Mouse (Mus musculus) gastrocnemius, adult 2 months (tissue): ENCODE results near the gene Atp5g1. TPM values are rescaled to one million over a fixed set of nuclear protein-coding genes. Genes with fewer than 3 reads are reported as not detected.
"Not testable (repeated sequence)": the region's sequence is repeated elsewhere in the genome, so short reads cannot be mapped to it uniquely, and the experiment has no call there.

Experiments used
- DNase-seq: peaks from one replicate; pipeline ENCODE4 v3.0.0; 2022
- H3K27ac ChIP-seq: fragments of 200-600 bp; 2 replicates; pipeline ENCODE4 v1.8.1; 2022; ENCODE audit warnings: mild to moderate bottlenecking
- H3K4me3 ChIP-seq: fragments of 200-600 bp; 2 replicates; pipeline ENCODE4 v1.8.1; 2022; ENCODE audit warnings: mild to moderate bottlenecking, moderate library complexity
- CTCF ChIP-seq: fragments of 200-600 bp; IDR thresholded peaks from 2 replicates; pipeline ENCODE4 v1.8.1; 2022; ENCODE audit warnings: antibody characterized with exemption, mild to moderate bottlenecking, moderate library complexity
- intact Hi-C: fragments of 180-260 bp; cut with DNase I; formaldehyde crosslinking; loops from one replicate; pipeline ENCODE4 v1.15.1; 2025
- long read RNA-seq, 2 experiments: library from polyadenylated mRNA; stranded (forward); transcript quantifications; one replicate each; pipeline ENCODE4 v2.0.0; 2021
- total RNA-seq, 2 experiments: library from RNA; stranded (reverse); gene quantifications; 2 replicates each; pipeline ENCODE4 v1.2.3; 2021

Atp5g1 gene
- total RNA-seq = 1,000 to 10,000 TPM; 1,178 to 1,786 TPM
- long read RNA-seq, experiment 1, full-length matches to known transcripts = 1,503 of 1,549 reads
- long read RNA-seq, experiment 1, partial matches to known transcripts = 34 of 1,549 reads
- long read RNA-seq, experiment 1, other reads (novel, unspliced or antisense) = 12 of 1,549 reads
- long read RNA-seq, experiment 2, full-length matches to known transcripts = 1,736 of 1,788 reads
- long read RNA-seq, experiment 2, partial matches to known transcripts = 35 of 1,788 reads
- long read RNA-seq, experiment 2, other reads (novel, unspliced or antisense) = 17 of 1,788 reads

- TF ChIP-seq CTCF = 0 out of 2 replicates have a peak, but pooled peaks have one; percentile 1
- Histone ChIP-seq H3K4me3 (peak within 1 kb of the TSS; percentile 95), H3K27ac (peak within 1 kb of the TSS; percentile 98)
- intact Hi-C loops = loop anchor here (10.0 kb wide), 1 partner anchor 411 kb away; the partner anchor contains the start of gene Phb
- peak; percentile 98 for DNase-seq
Measured at GRCm38 (mm10) chr11:96075509-96076220, at the start of gene Atp5g1. Gene Atp5g1, minus strand, starts transcription at chr11:96075670.

GRCm38 (mm10) chr11:96124052-96124914 is 48.8 kb upstream of the Atp5g1 start:
- Histone ChIP-seq H3K27ac (no peak overlapping the region), H3K4me3 (peak overlapping the region; percentile 65)
- intact Hi-C loops = no loop called here
- peak; percentile 29 for DNase-seq
- no peak for TF ChIP-seq CTCF

GRCm38 (mm10) chr11:96122806-96123205 is 47.3 kb upstream of the Atp5g1 start:
- intact Hi-C loops, H3K27ac ChIP-seq, H3K4me3 ChIP-seq, DNase-seq: not testable (repeated sequence)

- Histone ChIP-seq H3K27ac (no peak overlapping the region), H3K4me3 (no peak overlapping the region)
- no peak for TF ChIP-seq CTCF
- intact Hi-C loops = no loop called here
- DNase-seq = no peak
Measured at GRCm38 (mm10) chr11:96119401-96119800, 43.9 kb upstream of the Atp5g1 start.

GRCm38 (mm10) chr11:96116925-96117324 is 41.5 kb upstream of the Atp5g1 start:
- intact Hi-C loops, DNase-seq, H3K4me3 ChIP-seq, H3K27ac ChIP-seq: not testable (repeated sequence)

- TF ChIP-seq CTCF = no peak
- intact Hi-C loops = no loop called here
- no peak for DNase-seq
- Histone ChIP-seq H3K27ac (no peak overlapping the region), H3K4me3 (no peak overlapping the region)
Measured at GRCm38 (mm10) chr11:96116116-96116515, 40.6 kb upstream of the Atp5g1 start.

GRCm38 (mm10) chr11:96115416-96115815 is 39.9 kb upstream of the Atp5g1 start:
- no peak overlapping the region for H3K4me3 ChIP-seq
- intact Hi-C loops = no loop called here
- no peak for TF ChIP-seq CTCF
- no peak overlapping the region for H3K27ac ChIP-seq
- DNase-seq = no peak

GRCm38 (mm10) chr11:96114077-96114476 is 38.6 kb upstream of the Atp5g1 start:
- no peak overlapping the region for H3K4me3 ChIP-seq
- TF ChIP-seq CTCF = no peak
- H3K27ac ChIP-seq = no peak overlapping the region
- no peak for DNase-seq
- intact Hi-C loops = no loop called here

- no peak for DNase-seq
- intact Hi-C loops = no loop called here
- no peak within 1 kb of the TSS for H3K4me3 ChIP-seq
- no peak within 1 kb of the TSS for H3K27ac ChIP-seq
- TF ChIP-seq CTCF = no peak
Measured at GRCm38 (mm10) chr11:96111751-96112150, 36.3 kb upstream of the Atp5g1 start, which contains the start of gene Calcoco2. Gene Calcoco2, minus strand, starts transcription at chr11:96111964.

GRCm38 (mm10) chr11:96110950-96111349 is 35.5 kb upstream of the Atp5g1 start:
- peak; percentile 10; the same call in 1 of the 2 replicates for TF ChIP-seq CTCF
- DNase-seq, intact Hi-C loops, H3K27ac ChIP-seq, H3K4me3 ChIP-seq: not testable (repeated sequence)

GRCm38 (mm10) chr11:96108376-96108775 is 32.9 kb upstream of the Atp5g1 start:
- intact Hi-C loops = no loop called here
- TF ChIP-seq CTCF = no peak
- no peak overlapping the region for H3K27ac ChIP-seq
- H3K4me3 ChIP-seq = no peak overlapping the region
- DNase-seq = no peak

GRCm38 (mm10) chr11:96093361-96093760 is 17.9 kb upstream of the Atp5g1 start:
- Histone ChIP-seq H3K4me3 (no peak overlapping the region; the same call in 1 of the 2 replicates), H3K27ac (peak overlapping the region; percentile 79)
- TF ChIP-seq CTCF = peak; percentile 95
- intact Hi-C loops = loop anchor here (1.0 to 2.0 kb wide), 2 partner anchors 34 to 141 kb away; no protein-coding TSS in a partner anchor
- peak; percentile 53 for DNase-seq
